Mouse (Mus musculus) layer of hippocampus, postnatal 14 days (tissue): Measurements from ENCODE around the gene Ino80e. TPM values are rescaled to one million over a fixed set of nuclear protein-coding genes. Genes with fewer than 3 reads are reported as not detected.

Experiments
- DNase-seq, 2 experiments: peaks; one replicate each; pipeline ENCODE4 v3.0.0; 2021 to 2022; ENCODE audit warnings: low spot score in 2 of 2, mixed read lengths in 1 of 2
- total RNA-seq, 2 experiments: library from RNA; stranded (reverse); gene quantifications; 2 replicates each; pipeline ENCODE4 v1.2.3; 2021

Gene Ino80e
- total RNA-seq, 2 experiments from 2014 or later = 46.1 to 50.1 TPM

DNA sequence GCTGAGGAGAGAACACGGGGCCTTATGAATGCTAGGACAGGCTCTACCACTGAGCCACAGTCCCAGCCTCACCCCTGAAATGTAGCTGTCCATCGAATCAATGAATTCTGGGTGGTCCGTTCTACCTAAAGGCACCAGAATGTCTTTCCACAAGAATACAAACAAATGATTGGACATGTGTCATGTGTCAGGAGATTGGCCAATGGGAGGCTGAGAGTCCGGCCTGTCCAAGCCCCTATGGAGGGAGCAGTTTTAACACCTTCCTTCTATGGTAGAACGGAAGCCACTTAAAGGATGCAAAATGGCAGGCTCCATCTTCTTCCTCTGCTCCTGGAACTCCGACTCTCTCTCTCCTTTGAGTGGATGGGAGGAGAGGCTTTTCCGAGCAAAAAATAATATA lies 44.6 kb downstream of the Ino80e start:
- DNase-seq = no peak

DNA sequence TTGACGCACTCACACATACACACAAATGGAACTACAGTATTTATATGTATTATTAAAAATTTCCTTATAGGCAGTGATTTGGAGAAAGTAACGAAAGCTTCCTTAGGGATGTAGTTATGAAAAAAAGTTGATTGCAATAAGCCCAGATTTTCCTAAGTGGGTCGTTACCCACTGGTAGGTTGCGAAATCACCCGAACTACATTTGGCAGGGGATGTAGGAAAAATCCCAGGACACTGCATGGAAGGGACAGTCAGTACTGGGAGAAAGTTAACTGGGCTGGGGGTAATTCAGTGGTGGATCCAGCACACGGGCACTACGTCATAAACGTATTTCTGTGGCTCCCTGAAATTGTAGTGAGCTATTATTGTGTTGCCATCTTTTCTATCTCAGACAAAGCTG lies 45.7 kb downstream of the Ino80e start:
- no peak for DNase-seq

GRCm38 (mm10) chr7:126815726-126816222 lies 46.4 kb downstream of the Ino80e start:
- DNase-seq = no peak

GRCm38 (mm10) chr7:126809723-126810369 lies 52.3 kb downstream of the Ino80e start:
- DNase-seq = no peak

DNA sequence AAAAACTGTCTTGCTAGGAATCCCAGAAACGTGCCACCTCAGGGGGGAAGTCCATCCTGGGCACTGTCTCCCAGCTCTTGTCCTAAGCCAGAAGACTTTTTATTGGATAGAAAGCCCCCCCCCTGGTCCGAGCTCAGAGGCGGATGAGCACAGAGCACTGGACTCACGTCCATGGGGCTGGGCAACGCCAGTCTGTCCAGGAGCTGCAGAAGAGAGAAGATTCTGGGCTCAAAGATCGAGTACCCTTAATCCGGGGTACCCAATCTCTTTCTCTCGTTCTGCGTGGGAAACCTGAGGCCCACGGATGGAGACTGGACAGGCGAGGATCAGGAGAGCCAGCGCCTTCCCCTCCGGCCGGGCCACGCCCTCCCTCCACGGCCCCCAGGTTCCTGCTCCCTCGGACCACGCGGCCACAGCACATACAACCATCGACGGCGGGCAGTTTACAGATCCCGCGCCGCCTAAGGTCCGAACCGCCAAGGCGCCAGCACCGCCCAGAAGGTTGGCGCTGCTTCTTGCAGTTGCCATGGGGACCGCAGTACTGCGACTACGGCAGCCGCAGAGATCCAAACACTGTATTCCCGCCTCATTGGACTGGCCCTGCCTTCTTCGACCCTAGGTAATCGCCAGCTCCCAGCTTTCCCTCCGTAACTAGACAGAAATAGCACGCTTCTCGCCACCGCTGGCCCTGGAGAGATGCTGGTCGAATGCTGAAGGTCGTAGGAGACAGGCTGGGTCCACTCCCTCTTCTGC lies 53.3 kb downstream of the Ino80e start:
- DNase-seq = peak; percentile 85 to 91

GRCm38 (mm10) chr7:126807405-126807804 lies 54.8 kb downstream of the Ino80e start:
- DNase-seq = no peak

- no peak for DNase-seq
Observed at GRCm38 (mm10) chr7:126806956-126807355, 55.2 kb downstream of the Ino80e start.

DNA sequence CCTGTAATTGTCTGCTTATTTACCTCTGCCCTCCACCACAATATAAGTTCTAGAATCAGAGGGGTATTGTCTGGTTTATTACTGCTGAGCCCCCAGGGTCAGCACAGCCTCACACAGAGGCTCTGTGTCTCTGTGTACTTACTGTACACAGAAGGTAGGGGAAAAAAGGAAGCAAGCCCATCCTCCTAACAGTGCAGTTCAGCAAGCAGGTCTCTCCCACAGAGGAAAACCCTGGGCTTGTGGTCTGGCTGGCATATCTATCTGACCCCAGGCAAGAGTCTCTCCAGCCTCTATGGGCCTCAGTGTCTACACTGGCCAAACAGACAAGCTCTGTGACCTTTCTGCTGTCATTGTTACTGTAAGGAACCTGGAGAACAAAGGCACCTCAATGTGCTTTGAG lies 58.4 kb downstream of the Ino80e start:
- DNase-seq = no peak

DNA sequence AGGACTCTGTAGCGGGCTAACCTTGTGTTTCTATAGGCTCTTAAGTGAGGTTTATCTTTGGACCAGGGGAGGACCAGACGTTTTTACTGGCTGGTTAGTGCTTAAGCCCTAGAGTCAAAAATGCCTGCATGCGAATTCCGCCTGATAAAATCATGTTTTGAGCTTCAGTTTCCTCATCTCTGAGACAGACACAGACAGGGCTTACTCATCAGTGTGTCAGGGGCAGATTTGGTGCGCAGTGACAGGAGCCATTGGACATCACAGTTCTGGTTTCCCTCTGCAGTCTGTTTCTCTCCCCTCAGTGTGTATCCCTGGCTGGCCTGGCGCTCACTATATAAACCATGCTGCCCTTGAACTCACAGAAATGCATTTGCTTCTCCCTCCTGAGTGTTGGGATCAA lies 59.0 kb downstream of the Ino80e start:
- DNase-seq = no peak

DNA sequence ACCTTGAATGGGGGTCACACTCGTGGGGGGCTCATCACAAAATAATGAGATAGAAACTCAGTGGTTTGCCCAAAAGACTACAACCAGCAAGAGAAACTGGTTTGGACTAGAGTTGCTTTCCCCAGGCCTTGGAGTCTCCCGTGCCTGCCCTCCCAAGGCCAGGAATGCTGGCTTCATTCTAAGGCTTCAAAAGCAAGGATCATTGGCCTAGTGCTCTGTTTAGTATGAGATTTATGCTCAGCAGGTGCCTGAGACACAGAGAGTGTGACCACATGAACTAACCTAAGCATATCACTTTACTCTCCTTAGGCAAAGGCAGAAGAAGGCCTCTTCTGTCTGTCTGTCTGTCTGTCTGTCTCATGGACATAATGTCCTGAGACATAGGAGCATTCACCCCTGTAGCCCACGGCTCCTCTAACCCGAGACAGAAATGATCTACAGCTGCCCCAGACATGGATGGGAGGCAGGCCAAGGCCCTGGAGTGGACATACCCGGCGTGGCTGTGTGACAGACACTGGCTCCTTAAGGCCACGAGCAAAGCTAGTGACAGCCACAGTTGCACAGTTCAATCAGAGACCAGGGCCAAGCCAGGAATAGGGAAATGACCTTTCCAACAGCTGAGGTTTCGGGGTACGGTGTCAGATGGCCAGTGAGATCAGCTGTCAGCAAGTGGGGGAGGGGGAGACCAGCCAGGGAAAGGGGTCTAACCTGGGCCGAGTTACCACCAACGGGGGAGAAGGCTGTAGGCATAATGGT lies 59.9 kb downstream of the Ino80e start:
- no peak for DNase-seq

- no peak for DNase-seq
Observed at GRCm38 (mm10) chr7:126801057-126801422, 61.1 kb downstream of the Ino80e start.

Other genes starting within 250 kb of the Ino80e start
- gene Nupr1, start 231.5 kb downstream of the Ino80e start, total RNA-seq = 1 to 10 TPM; 4.2 to 4.4 TPM
- 10 to 100 TPM; 31.2 to 32.9 TPM for gene Sgf29, start 213.1 kb downstream of the Ino80e start, total RNA-seq
- gene Sult1a1, start 185.9 kb downstream of the Ino80e start, total RNA-seq = 10 to 100 TPM; 10.7 to 16.5 TPM
- gene Bola2, start 167.0 kb downstream of the Ino80e start, total RNA-seq = 100 to 1,000 TPM; 119 to 129 TPM
- 10 to 100 TPM; 16.2 to 19.8 TPM for gene Slx1b, start 166.6 kb downstream of the Ino80e start, total RNA-seq
- gene Coro1a, start 154.6 kb downstream of the Ino80e start, total RNA-seq = 100 to 1,000 TPM; 131 to 141 TPM
- gene Mapk3, start 102.8 kb downstream of the Ino80e start, total RNA-seq = 100 to 1,000 TPM; 137 to 142 TPM
- 1 to 10 TPM; 2.2 to 2.5 TPM for gene Gdpd3, start 96.0 kb downstream of the Ino80e start, total RNA-seq
- gene Ypel3, start 85.4 kb downstream of the Ino80e start, total RNA-seq = 100 to 1,000 TPM; 195 to 196 TPM
- gene Tbx6, start 80.9 kb downstream of the Ino80e start, total RNA-seq = under 1 TPM; 0.53 to 0.57 TPM
- gene Ppp4c, start 69.9 kb downstream of the Ino80e start, total RNA-seq = 10 to 100 TPM; 49.0 to 51.8 TPM
- 100 to 1,000 TPM; 109 to 112 TPM for gene Fam57b, start 64.7 kb downstream of the Ino80e start, total RNA-seq
- not detected for gene 4930451I11Rik, start 30.7 kb downstream of the Ino80e start, total RNA-seq
- gene Doc2a, start 15.0 kb downstream of the Ino80e start, total RNA-seq = 10 to 100 TPM; 22.8 to 25.8 TPM
- gene Hirip3, start 405 bp downstream of the Ino80e start, total RNA-seq = 10 to 100 TPM; 27.6 to 34.7 TPM
- 100 to 1,000 TPM; 141 to 147 TPM for gene Taok2, start 22.3 kb upstream of the Ino80e start, total RNA-seq
- gene Tmem219, start 60.5 kb upstream of the Ino80e start, total RNA-seq = 10 to 100 TPM; 25.2 to 27.5 TPM
- 100 to 1,000 TPM; 140 to 145 TPM for gene Kctd13, start 66.5 kb upstream of the Ino80e start, total RNA-seq
- 10 to 100 TPM; 35.2 to 38.6 TPM for gene Asphd1, start 87.2 kb upstream of the Ino80e start, total RNA-seq
- 100 to 1,000 TPM; 316 to 335 TPM for gene Sez6l2, start 88.2 kb upstream of the Ino80e start, total RNA-seq
- 100 to 1,000 TPM; 159 to 165 TPM for gene Cdipt, start 113.5 kb upstream of the Ino80e start, total RNA-seq
- under 1 TPM; 0.30 to 0.79 TPM for gene Cdiptos, start 113.7 kb upstream of the Ino80e start, total RNA-seq
- 1 to 10 TPM; 5.8 to 6.3 TPM for gene Mvp, start 152.2 kb upstream of the Ino80e start, total RNA-seq
- 1 to 10 TPM in 1 of 2 experiments, not detected in 1; 2.0 TPM for gene Pagr1b, start 154.1 kb upstream of the Ino80e start, total RNA-seq
- gene Pagr1a, start 155.0 kb upstream of the Ino80e start, total RNA-seq = 10 to 100 TPM; 21.2 to 27.3 TPM
- 10 to 100 TPM; 34.0 to 35.5 TPM for gene Gm42742, start 158.7 kb upstream of the Ino80e start, total RNA-seq
- 100 to 1,000 TPM; 184 to 201 TPM for gene Prrt2, start 158.8 kb upstream of the Ino80e start, total RNA-seq
- gene Maz, start 164.7 kb upstream of the Ino80e start, total RNA-seq = 100 to 1,000 TPM; 270 to 285 TPM
- gene Kif22, start 180.1 kb upstream of the Ino80e start, total RNA-seq = 10 to 100 TPM; 11.1 to 15.3 TPM
- gene Zg16, start 225.0 kb upstream of the Ino80e start, total RNA-seq = not detected
- 1 to 10 TPM; 1.1 to 2.7 TPM for gene AI467606, start 229.0 kb upstream of the Ino80e start, total RNA-seq